Mouse (Mus musculus) kidney, postnatal 36 days (tissue): ENCODE measurements around the gene Psmg3.

Source experiments
- DNase-seq, 2 experiments: peaks; one replicate each; pipeline ENCODE4 v3.0.0; 2021 to 2022; ENCODE audit warnings: mixed read lengths in 2 of 2

Gene Psmg3

DNA sequence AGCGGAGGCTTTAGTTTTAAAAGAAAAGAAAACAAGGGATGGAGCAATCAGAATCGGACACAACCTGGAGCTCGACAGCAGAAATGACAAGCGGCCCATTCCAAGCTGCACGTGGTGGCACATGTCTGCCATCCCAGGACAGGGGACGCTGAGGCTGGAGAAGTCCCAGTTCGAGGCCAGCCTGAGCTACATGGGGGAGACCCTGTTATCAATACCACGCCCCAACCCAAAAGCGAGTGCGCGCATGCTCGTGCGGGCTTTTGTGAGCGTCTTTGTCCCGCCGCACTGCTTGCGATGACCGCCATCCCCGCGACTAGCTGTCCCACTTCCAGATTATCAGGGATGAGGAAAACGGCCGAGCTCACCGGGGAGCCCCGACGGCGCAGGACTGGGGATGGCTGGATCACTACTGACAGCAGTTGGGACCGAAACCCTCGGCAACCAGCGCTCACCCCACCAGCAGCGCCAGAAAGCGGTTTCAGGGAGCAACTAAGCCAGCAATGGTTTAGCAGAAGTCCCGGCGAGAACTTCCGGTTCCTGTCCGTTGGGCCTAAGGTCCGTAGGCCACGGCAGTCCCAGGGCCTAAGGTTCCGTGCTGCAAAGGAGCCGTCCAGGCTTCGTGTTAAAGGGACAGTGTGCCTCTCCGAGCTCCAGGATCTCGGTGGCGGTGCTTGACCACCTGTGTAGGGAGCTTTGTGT, at the start of gene Psmg3, which contains the start of gene Gm26938:
Gene Psmg3, minus strand, starts transcription at position 529 of the 699 bp plus-strand sequence.
Gene Gm26938, minus strand, starts transcription at position 51 of the 699 bp plus-strand sequence.
- DNase-seq = peak; percentile 87

DNA sequence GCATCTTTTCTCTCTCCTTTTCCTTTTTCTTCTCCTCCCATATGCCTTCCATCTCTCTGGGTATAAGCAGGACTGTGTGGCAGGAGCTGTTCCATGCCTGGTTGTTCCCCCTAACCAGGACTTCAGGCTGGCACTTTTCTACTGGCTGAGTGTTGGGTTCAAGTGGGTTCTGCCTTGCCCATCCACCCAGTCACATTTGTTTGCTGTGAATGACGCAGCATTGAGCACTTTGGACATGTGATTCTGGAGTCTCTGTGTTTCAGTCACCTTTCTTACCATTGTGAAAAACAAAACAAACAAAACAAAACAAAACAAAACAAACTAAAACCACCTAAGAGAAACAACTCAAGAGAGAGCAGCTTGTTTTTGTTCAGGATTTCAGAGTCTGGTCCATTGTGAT, 44.8 kb upstream of the Psmg3 start:
- DNase-seq = no peak

DNA sequence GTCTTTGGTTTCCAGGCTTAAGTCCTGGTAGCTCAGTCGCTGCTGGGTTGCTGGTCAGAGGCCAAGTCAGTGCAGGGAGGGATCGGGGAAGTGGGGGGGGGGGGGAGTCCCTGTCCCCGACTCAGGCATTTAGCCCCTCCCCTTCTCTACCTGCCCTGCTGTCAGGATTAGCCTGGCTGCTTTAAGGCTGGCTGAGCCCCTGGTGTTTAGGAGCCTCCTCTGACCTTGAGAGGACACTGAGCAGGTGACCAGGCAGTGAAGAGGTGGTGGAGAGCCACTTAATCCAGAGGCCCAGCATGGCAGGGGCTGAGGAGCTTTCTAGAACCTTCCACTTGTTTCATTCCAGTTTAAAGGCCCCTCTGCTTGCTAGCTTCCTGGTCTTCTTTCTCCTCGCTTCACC, 44.2 kb upstream of the Psmg3 start:
- peak; percentile 31 to 35 for DNase-seq

DNA sequence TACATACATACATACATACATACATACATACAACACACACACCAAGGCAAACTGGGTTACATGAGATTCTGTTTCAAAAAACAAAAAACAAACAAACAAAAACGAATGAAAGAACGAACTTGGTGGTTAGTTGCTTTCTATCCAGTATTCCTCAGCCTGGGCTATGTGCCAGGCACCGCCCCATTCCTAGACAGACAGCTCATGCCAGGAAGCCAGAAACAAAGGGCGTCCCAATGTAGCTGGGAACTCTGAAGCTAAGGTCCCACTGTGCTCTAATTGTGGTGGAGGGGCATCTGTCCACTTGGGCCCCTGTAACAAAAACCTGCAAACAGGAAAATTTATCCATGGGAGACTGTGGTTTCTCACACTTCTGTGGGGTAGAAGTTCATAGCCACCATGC, 36.1 kb upstream of the Psmg3 start:
- peak; percentile 69 to 89 for DNase-seq

DNA sequence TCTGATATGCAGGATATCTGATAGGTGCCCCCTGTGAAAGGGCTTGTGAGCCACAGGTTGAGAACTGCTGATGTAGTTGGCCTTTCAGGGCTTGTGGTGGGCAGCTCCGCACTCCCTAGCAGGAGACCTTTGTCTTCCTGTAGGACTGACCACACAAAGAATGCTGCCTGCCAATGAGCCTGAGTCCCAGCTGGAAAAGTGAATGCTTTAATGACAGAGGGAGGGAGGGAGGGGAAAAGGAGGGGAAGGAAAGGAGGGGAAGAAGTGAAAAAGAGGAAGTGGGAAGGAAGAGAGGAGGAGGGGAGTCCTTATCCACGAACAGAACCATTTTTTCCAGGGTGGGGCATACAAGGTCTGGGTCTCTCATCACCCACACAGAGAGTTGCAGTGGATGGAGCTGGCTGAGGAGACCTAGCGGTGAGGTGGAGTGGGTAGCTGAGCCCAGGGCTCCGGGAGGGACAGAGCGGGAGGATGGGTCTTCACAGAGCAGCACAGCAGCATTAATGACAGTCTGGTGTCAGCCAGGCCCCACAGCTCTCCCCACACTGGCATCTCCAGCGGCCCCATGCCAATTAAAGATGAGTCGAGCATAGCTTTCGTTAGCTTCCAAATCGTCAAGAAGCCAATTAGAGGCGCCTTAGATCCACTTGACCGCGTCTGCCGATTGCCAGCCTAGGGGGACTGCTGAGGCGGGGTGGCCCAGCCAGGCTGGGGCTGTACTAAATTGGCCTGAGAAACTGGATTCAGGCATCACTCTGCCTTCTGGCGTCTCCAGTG, 33.8 kb upstream of the Psmg3 start:
- DNase-seq = no peak

DNA sequence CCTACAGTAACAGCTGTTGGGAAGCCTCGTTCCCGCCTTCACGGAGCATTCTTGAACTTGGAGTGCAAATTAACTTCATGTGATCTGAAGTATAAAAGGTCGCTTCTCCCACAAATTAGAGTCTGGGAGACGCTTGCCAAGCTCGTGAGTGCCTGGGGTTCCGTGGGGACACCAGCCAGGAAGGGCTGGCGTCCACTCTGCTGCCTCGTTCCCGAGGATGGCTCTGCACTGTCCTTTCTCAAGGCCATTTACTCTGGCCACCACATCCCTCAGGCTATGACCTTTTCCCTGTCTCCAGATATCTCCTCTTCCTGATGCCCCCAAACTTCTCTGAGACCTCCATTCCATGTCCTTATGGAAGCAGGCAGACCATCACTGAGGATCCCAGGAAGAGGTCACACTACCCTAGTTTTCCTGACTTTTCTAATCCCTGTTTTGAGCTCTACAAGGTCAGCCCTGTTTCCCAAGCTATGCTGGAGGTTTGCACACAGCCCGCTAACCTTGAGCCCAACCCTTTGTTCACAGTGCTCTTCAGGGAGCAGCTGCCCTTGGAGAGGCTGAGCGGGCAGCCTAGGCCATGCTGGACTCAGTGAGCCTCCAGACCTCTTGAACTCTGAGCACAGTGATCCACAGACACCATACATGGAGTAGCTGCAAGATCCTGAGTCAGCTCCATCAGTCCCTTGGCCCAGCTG, 23.1 kb upstream of the Psmg3 start:
- DNase-seq = peak; percentile 49 to 51

DNA sequence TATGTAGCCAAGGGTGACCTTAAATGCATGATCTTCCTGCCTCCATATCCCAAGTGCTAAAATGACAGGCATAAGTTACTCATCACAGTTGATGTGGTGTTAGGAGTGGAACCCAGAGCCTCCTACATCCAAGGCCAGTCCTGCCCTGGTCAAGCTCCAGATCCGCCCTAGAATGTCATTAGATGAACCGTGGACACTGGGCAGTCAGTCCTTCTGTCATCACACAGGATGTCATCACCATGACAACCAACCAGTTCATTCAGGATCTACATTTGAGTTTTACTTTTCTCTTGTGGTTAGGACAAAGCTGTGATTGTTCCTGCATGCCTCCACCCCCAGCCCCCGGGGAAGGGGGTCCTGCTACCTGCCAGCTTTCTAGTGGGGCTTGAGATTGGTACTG, 12.5 kb upstream of the Psmg3 start:
- DNase-seq = no peak

DNA sequence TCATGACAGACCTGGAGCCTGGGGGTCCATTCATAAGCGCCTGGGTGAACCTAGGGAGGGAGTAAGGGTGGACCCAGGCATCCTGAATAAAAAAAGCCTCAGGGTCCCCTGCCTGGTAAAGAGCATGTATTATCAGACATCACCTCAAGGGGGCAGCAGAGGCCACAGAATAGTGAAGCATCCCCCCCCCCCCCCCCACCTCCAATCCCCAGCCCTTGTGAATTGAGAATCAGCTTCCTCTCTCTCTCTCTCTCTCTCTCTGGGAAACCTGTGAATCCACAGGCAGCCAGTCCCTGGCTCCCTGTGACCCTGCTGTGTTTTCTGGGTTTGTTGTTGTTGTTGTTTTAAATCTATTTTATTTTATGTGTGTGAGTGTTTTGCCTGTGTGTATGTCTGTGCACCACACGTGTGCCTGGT, 11.8 kb upstream of the Psmg3 start:
- peak; percentile 39 to 83 for DNase-seq

DNA sequence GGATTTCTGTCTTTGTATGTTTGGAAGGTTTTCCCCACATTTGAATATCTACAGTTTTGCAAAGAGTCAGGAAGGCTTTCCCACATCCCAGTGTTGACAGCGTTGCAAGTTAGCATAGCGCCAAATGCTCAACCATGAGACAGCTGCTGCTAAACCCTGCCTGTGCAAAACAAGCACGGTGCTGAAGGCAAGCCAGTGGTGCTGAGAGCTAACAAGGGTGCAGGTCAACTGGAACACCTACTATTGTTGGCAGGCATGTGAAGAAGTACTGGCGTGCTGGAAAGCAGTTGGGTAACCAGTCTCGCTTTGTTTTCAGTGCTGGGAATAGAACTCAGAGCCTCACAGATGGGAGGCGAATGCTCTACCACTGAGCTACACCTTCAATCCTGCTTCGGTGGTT, 9.0 kb upstream of the Psmg3 start:
- DNase-seq = no peak

DNA sequence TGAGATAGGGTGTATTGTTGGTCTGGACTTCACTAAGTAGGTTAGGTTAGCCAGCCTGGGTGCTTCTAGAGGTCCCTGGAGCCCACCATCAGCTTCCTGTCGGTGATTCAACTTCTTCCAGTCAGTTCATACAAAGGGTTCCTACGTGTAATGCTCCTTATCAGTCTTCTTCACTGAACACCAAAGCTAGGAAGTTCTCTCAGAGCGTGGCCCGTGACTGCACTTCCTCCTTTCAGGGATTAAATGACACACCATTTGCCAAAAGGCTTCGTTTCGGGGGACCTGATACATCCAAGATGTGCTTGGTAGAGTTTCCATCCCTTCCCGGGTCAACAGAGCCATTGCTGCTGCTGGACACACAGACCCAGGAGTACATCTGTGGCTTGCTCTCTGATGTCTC, 5.4 kb upstream of the Psmg3 start:
- DNase-seq = no peak

DNA sequence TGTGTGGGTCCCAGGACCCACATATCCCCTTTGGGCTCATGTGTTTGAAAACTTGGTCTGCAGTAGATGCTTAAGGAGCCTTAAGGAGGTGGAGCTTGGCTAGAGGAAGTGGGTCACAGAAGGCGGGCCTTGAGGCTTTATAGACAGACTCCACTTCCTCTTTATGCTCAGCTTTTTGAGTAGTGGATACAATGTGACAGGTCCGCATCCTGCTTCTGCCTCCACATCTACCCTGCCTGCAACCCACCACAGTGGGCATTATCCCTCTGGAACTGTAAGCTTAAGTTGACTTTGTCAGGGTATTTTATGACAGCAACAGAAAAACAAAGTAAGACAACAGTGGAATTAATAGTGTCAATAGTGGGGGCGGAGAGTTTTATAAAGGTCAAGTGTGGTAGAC, 4.0 kb upstream of the Psmg3 start:
- no peak for DNase-seq

DNA sequence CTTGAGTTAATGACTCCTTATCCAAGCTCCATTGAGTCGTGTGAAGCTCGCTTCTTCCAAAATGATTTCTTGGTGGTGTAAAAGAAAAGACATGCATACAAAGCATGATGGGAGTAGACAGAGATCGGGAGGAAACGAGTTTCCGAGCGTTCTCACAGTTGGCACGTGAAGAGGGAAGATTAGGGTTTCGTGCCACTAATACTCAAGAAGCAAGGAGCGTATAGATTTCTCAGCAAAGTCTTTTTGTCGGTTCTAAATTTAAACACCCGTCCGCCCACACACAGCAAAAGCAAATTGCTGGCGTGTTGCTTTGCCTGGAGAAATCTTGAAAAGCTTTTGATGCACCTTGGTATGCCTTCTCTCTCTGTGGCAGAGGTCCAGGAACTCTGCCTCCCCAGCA, 2.7 kb upstream of the Psmg3 start:
- DNase-seq = no peak

DNA sequence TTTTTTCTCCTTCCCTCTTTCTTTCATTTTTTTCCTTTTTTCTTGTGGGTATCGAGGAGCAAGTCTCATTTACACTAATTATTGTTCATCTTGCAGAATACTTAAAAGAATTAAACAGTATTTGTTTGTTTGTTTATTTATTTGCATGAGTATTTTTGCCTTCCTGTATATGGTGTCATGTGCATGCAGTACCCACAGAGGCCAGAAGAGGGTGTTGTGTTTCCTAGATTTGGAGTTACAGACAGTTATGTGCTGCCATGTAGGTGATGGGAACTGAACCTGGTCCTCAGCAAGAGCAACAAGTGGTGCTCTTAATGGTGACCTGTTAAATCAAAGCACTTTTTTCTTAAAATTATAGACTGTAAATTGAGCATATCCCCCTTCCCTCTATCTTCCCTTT, 908 bp upstream of the Psmg3 start:
- no peak for DNase-seq

DNA sequence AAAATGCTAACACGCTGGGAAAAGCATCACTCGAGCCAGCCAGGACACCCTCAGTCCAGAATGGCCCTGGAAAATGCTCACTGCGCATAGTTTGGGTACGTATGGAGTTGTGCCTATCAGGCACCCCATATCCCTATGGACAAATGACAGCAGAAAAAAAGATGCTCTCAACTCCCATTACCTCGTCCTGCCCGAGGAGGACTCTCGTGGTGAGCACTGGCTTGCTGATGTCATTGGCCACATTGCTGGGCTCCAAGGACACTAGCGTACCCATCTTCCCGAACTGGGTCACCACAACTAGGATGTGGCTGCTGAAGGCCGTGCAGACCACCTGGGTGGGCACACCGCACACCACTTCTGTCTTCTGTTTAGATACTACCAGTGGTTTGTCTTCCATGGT, 738 bp downstream of the Psmg3 start:
- no peak for DNase-seq

DNA sequence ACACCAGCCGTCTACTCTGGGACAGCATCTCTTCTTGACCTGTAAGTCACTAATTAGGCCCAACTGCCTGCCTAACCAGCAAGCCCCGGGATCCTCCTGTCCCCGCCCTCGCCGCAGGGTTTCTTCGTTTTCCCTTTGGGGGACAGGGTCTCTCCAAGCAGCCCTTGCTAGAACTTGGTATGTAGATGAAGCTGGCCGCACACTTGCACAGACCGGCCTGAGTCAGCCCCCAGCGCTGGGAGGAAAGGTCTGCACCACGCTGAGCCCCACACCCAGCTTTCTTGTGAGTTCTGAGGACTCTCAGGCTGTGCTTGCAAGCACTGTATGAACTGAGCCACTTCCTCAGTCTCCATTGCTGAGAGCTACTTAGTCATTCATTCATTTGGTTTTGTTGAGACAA, 2.2 kb downstream of the Psmg3 start:
- no peak for DNase-seq

DNA sequence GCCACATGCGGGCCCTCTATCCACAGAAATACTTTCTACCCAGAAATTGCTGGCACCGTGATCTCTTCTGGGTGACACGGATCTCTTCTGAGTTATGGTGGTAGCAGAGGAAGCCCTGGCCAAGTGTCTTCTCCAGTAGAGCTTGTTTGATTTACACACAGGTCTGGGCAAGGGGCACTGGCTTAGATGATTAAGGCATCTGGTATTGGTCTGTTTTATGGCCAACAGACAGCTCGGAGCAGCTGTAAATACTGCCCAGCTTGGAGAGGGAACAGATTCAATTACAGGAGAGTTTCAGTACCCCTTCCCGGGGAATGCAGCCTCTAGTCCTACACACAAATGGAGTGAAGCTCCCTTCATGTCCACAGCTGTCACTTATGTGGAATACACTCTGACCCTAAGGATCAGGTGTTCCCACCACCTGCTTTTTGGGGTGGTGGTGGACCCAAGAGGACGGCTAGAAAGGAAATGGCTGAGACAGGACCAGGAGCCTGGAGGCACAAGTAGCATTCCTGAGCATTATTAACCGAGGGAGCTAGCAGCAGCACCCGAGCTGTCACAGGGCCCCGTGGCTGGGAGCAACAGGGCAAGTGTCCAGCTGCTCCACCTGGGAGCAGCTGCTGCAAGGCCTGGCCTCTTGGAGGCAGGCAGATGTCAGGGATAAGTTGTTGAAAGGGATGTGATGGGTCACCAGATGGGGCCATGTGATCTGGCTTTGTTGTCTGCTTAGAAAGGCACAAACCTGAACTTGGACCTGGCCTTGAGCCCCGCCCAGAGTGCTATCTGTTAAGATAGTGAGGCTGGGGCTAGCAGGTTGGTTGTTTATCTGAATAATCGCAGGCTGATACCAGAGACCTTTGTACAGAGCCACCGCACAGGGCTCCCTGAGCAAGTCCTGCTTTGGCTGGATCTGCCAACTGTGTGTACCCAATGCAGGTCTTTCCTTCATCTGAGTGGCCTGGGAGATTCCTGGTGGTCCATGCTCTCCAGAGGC, 4.9 kb downstream of the Psmg3 start:
- no peak for DNase-seq

DNA sequence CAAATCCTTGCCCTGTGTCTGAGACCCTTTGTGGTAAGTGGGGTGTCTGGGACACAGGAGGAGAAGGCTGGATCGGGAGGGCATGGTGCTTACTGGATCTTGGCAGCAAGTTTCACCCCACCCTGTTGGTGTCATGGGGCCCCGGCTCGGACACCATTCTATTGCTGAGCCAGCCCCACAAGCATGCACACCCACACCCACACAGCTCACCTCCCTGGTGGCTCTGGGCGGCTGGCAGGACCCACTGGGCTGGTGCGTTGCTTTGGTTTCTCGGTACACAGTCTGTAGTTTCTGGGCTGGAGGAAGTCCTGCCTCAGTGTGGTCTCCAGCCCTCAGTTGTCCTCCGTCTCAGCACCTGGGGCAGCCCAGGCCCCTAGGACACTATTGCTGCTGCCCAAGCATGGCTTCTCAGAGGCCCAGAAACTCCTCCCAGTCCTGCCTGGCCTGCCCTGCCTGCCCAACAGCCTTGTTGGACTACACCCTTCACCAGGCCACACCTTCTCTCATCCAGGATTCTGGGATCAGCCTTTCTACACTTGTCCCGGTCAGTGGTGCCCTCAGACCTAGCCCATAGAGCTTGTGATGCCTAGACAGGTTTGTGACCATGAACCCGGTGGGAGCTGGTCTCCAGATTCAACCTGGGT, 7.0 kb downstream of the Psmg3 start, which contains the start of gene Tmem184a:
Gene Tmem184a, minus strand, starts transcription at position 380 of the 644 bp plus-strand sequence.
- no peak for DNase-seq

DNA sequence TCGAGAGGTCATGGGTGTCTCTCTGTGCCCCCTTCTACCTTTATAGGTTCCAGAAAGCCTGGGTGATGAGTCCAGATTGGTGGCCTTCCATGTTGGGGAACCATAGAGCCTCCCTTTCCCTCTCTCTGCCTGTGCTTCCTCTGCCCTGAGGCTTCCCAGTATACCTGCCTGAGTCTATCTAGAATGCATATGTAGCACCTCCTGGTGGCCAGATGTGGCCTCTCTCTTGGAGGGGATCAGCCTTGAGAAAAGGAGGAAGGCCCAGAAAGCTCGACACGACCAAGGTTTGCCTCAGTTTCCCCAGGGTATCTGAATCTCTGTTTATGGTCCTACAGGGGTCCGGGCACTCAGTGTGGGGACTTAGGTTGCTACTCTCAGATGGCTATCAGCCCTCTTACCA, 7.9 kb downstream of the Psmg3 start:
- peak; percentile 56 to 79 for DNase-seq

DNA sequence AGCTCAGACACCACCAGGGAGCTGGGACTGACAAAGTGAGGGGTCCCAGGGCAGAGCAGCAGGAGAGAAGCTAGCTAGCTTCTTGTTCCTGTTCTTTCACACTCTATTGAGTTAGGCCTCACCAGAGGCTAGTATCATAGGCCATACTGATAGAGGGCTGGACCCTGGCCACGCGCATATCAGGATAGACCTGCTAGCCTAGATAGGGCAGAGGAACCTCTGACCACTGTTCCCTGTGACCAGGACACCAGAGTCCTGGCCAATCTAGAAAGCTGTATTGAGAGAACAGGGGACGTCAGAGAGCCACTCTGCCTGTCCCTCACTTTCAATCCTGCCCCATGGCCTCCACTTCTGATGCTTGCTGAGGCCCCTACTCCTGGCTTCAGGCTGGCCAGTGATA, 8.6 kb downstream of the Psmg3 start:
- no peak for DNase-seq

DNA sequence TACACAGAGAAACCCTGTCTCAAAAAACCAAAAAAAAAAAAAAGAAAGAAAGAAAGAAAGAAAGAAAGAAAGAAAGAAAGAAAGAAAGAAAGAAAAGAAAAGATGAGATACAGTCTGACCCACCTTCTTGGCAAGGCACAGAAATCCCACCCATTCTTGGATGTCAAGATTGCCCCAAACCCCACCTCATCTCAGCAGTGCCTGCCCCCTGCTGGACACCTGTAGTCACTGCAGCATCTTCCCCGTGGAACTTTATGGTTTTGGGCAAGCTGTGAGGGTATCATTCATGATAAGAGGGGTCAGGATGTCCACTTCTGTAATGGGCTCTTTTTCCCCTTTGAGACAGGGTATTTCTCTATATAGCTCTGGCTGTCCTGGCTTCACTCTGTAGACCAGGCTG, 9.4 kb downstream of the Psmg3 start:
- peak in 1 of 2 experiments; percentile 50 for DNase-seq

DNA sequence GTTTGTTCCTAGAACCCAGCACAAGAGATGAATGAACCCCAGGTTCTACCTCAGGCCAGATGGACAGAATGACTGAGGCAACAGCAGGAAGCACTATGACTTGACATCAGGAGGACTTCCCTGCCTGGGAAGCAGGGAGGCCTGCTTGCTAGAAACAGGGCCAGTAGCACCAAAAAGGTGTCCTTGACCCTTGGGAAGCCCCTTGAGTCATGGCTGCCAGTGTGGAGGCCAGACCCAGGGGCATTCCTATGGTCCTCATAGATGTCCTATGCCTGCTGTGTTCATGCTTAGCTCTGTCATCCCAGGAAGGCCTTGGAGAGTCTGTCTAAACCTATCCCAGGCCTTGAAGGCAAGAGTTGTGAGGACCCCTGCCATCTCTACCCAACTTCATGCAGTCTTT, 10.2 kb downstream of the Psmg3 start:
- DNase-seq = no peak

DNA sequence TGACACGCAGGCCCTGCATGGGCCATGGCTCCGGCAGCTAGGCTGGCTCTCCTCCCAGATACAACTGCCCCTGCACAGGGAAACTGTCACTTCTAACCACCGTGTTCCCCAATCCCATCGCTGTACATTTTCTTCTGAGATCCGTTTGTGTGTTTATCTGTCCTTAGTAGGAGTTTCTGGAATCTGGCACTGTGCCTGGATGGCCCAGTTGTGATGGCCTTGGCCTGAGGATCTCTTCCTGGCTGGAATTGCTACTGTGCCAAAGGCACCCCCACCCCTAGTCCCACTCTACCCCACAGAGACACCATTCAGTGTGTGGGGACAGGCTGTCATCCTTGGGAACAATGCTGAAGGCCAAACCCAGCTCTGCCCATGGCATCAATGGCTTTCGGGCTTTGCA, 10.7 kb downstream of the Psmg3 start:
- DNase-seq = no peak
